Mouse (Mus musculus) limb, embryonic 14.5 days (tissue): ENCODE data around the gene Ankrd44. TPM values are rescaled to one million over a fixed set of nuclear protein-coding genes. Genes with fewer than 3 reads are reported as not detected.

Experiments used
- ATAC-seq: fragments of 200-750 bp; cut with Nextera tagmentation; 2 replicates; pipeline ENCODE4 v1.8.0; 2017; ENCODE audit warnings: low read depth, moderate number of reproducible peaks, moderate TSS enrichment; ENCODE audit not compliant: low FRiP score
- DNase-seq: peaks from one replicate; pipeline ENCODE4 v3.0.0-alpha.2; 2015; ENCODE audit warnings: low spot score
- H3K27ac ChIP-seq: fragments of 300-500 bp; sonication (generic); replicated peaks from 2 replicates; pipeline ENCODE4 v1.5.1; 2014; ENCODE audit warnings: low read depth, mild to moderate bottlenecking, low read length, moderate library complexity, mixed read lengths
- H3K27me3 ChIP-seq: fragments of 300-500 bp; sonication (generic); 2 replicates; pipeline ENCODE4 v1.6.1; 2014; ENCODE audit warnings: low read length, mixed read lengths; ENCODE audit not compliant: control insufficient read depth, insufficient read depth
- H3K36me3 ChIP-seq: fragments of 300-500 bp; sonication (generic); 2 replicates; pipeline ENCODE4 v1.6.1; 2014; ENCODE audit warnings: mild to moderate bottlenecking, low read length, moderate library complexity, mixed read lengths; ENCODE audit not compliant: control insufficient read depth, insufficient read depth
- H3K4me1 ChIP-seq: fragments of 300-500 bp; sonication (generic); 2 replicates; pipeline ENCODE4 v1.6.1; 2014; ENCODE audit warnings: antibody characterized with exemption, low read length, mixed read lengths; ENCODE audit not compliant: control insufficient read depth, insufficient read depth
- H3K4me2 ChIP-seq: fragments of 300-500 bp; sonication (generic); replicated peaks from 2 replicates; pipeline ENCODE4 v1.6.1; 2014; ENCODE audit warnings: low read depth, mild to moderate bottlenecking, low read length, moderate library complexity; ENCODE audit not compliant: severe bottlenecking
- H3K4me3 ChIP-seq: fragments of 300-500 bp; sonication (generic); replicated peaks from 2 replicates; pipeline ENCODE4 v1.5.1; 2014; ENCODE audit warnings: low read length
- H3K9ac ChIP-seq: fragments of 300-500 bp; sonication (generic); 2 replicates; pipeline ENCODE4 v1.6.1; 2014; ENCODE audit warnings: mild to moderate bottlenecking, low read depth, low read length, moderate library complexity; ENCODE audit not compliant: severe bottlenecking
- H3K9me3 ChIP-seq: fragments of 300-500 bp; sonication (generic); 2 replicates; pipeline ENCODE4 v1.6.1; 2016; ENCODE audit warnings: low read length; ENCODE audit not compliant: control insufficient read depth
- POLR2A ChIP-seq: fragments of 200-500 bp; IDR thresholded peaks from 2 replicates; pipeline ENCODE4 v1.8.0; 2012; ENCODE audit warnings: inconsistent platforms, mild to moderate bottlenecking, moderate library complexity, borderline replicate concordance; ENCODE audit not compliant: insufficient read depth, insufficient read length; ENCODE audit errors: extremely low read depth
- WGBS: fragments of 180-500 bp; shearing (Covaris S2); extraction: QIAGEN DNeasy Blood & Tissue Kit; methylation state at CpG from one replicate; pipeline ENCODE4 v1.1.7; 2014; 5-methylcytosine and 5-hydroxymethylcytosine counted together
- polyA plus RNA-seq, 2 experiments: library from polyadenylated mRNA; depleted of rRNA in 1 of 2; stranded (reverse) in 1 of 2; unstranded in 1 of 2; fragments of >200 nt; fragmentation: Nextera tagmentation in 1 of 2; extraction: Ambion mirVana in 1 of 2; gene quantifications; 2 replicates each; pipeline versions ENCODE4 v1.2.1 to v1.2.3; 2012 to 2014

Ankrd44 gene
- polyA plus RNA-seq, 2 experiments: 23.5 to 38.8 TPM

DNA sequence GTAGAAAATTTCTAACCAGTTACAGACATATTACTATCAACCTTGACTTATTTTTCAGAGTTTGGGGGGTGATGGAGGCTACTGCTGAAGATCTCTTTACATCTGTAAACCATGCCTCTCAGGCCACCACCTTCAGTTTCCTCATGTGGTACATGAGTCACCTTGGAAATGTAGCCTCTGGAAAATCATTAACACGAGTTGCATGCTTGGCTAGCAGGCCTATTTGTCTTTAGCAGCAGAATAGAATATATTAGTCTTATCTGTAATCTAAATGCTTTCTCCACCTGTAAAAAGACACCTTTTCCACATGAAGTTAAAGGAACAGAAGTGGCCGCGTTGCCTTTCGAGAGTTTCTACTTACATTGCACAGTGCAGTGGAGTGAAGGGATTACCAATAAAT, 267.6 kb downstream of the Ankrd44 start:
- Histone ChIP-seq H3K4me1 (no peaks in the 10 kb centered on the region), H3K4me3 (no peak overlapping the region), H3K36me3 (peaks cover 30% of the 10 kb centered on the region), H3K9me3 (no peaks in the 10 kb centered on the region), H3K4me2 (no peak overlapping the region), H3K27ac (no peak overlapping the region), H3K27me3 (no peaks in the 10 kb centered on the region), H3K9ac (no peak overlapping the region)
- ATAC-seq: no peak
- no peak for TF ChIP-seq POLR2A
- DNase-seq: no peak
- 93% methylated on average over 4 of the region's 4 CpGs for WGBS

DNA sequence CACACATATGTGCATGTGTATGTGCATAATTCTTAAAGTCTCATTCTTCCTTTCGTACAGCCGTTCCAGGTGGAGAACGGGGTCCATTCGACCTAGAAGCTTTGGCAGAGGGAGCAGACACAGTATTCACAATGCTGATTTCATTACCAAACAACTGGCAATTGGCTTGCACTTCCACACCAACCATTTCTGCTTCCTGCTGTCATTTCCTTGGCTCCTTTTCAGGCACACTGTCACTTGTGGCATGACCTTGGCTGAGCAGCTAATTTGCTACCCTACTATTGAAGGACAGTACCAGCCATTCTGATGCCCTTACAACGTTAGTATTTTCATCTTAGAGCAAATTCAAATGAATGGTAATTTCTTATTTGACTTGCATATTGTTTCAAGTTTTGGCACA, 277.9 kb downstream of the Ankrd44 start:
- ATAC-seq: no peak

DNA sequence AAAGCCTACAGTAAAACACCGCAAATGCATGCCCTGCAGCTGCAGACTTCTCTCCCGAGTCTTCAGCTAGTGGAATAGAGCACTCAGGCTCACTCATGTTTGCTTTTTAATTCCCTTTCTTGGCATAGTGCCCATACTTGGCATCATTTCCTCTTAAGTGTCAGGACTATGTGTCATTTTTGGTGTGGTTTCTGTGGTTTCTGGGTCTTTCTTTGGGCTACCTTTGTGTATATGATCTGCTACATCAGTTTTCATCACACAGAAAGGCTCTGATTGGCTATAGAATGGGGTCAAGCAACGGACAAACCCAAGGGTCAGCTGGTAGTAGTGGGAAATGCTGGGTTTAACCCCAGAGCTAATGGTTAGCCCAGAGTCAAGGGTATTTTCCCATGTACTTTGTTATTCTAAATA, 278.8 kb downstream of the Ankrd44 start:
- no peak for TF ChIP-seq POLR2A
- ATAC-seq: no peak
- Histone ChIP-seq H3K9ac (no peak overlapping the region), H3K9me3 (no peaks in the 10 kb centered on the region), H3K4me3 (no peak overlapping the region), H3K27me3 (no peaks in the 10 kb centered on the region), H3K36me3 (peaks cover 15% of the 10 kb centered on the region), H3K27ac (no peak overlapping the region), H3K4me1 (no peaks in the 10 kb centered on the region), H3K4me2 (no peak overlapping the region)
- peak; percentile 21 for DNase-seq
- 52% methylated on average over 3 of the region's 3 CpGs for WGBS

More for the DNA sequence above, 277.9 kb downstream of the Ankrd44 start:
- H3K4me2 ChIP-seq: no peak overlapping the region
- no peak overlapping the region for H3K9ac ChIP-seq
- H3K27ac ChIP-seq: no peak overlapping the region
- TF ChIP-seq POLR2A: no peak
- no peaks in the 10 kb centered on the region for H3K27me3 ChIP-seq
- no peaks in the 10 kb centered on the region for H3K9me3 ChIP-seq
- H3K4me3 ChIP-seq: no peak overlapping the region
- DNase-seq: no peak
- WGBS: 89% methylated on average over 5 of the region's 5 CpGs
- no peaks in the 10 kb centered on the region for H3K4me1 ChIP-seq
- H3K36me3 ChIP-seq: peaks cover 16% of the 10 kb centered on the region

DNA sequence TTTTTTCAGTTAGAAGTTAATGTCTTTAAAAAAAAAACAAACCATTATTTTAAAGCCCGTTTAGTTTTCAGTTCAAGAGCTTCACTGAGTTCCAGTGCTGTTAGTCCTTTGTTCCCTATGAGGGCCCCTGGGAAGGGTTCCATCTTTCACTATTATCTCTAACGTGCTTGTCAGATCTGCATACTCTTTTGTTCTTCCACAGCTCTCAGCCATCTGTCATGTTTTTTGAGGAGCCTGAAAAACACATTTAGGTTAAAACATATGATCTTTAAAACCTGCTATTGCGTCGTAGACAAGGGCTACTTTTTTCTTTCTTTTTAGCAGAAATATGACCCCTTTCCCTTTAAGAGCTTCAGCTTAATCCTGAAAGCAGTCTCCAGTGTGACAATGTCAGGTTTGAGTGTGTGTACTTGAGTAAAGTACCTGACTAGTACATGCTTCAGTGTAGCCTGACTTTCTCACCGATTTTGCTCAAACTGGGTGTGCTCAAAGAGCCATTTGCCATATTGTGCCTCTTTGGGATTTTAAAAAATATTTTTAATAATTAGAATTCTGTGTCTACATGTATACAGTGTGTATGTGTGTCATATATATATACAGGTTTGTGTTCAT, 285.9 kb downstream of the Ankrd44 start:
- Histone ChIP-seq H3K27ac (no peak overlapping the region), H3K27me3 (no peaks in the 10 kb centered on the region), H3K4me3 (no peak overlapping the region), H3K9ac (no peak overlapping the region), H3K9me3 (no peaks in the 10 kb centered on the region), H3K4me2 (no peak overlapping the region), H3K36me3 (0 out of 2 replicates have a peak, but pooled peaks cover 2% of the 10 kb centered on the region), H3K4me1 (no peaks in the 10 kb centered on the region)
- WGBS: 49% methylated on average over 5 of the region's 5 CpGs
- no peak for TF ChIP-seq POLR2A
- no peak for DNase-seq
- ATAC-seq: no peak

DNA sequence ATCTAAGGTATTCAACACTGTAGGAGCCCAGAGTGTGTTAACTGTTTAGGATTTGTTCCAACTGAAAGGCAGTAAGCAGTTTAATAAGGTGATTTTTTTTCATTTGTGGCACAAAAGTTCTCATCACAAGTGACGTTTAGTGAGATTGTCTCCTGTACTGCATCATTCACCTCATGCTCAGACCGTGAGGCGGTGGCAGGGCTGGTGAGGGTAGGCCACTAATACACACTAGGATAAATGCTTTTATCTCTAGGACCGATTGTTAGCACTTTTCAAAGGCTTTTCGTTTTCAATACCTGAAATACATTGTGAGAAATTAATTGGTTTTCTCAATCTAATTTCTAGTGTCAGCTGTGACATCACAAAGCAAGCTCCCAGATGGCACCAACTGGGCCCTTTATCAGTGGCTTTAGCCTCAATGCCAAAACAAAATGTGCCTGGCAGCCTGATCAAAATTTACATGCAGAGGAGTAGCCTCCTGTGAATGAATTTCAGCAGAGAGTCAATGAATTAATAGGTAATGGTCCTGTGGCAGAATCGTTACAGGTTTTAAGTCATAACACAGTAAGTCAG, 286.6 kb downstream of the Ankrd44 start:
- Histone ChIP-seq H3K9me3 (no peaks in the 10 kb centered on the region), H3K9ac (no peak overlapping the region), H3K27ac (no peak overlapping the region), H3K4me1 (no peaks in the 10 kb centered on the region), H3K4me3 (no peak overlapping the region), H3K36me3 (0 out of 2 replicates have a peak, but pooled peaks cover 2% of the 10 kb centered on the region), H3K27me3 (no peaks in the 10 kb centered on the region), H3K4me2 (no peak overlapping the region)
- TF ChIP-seq POLR2A: no peak
- ATAC-seq (no peak), DNase-seq (no peak)
- 79% methylated on average over 6 of the region's 6 CpGs for WGBS
